Mouse (Mus musculus): ENCODE data around the gene Aox4. TPM values are rescaled to one million over a fixed set of nuclear protein-coding genes. Genes with fewer than 3 reads are reported as not detected.

The Aox4 gene
- polyA plus RNA-seq, 1 experiment = not detected

- Histone ChIP-seq H3K27ac (ENCODE audit: insufficient read depth, low read depth, low read length) (no peak overlapping the region), H3K4me3 (ENCODE audit: insufficient read depth, low read length) (no peak overlapping the region), H3K4me1 (ENCODE audit: control insufficient read depth, insufficient read depth, low read length) (no peaks in the 10 kb centered on the region)
- TF ChIP-seq POLR2A (IDR thresholded peaks at IDR 0.05; ENCODE audit: borderline replicate concordance, low read depth, low read length) (no peak), CTCF (IDR thresholded peaks at IDR 0.05; ENCODE audit: low read depth, low read length) (no peak)
Observed at GRCm38 (mm10) chr1:58238440-58238839, 28.2 kb downstream of the Aox4 start.

- Histone ChIP-seq H3K27ac (ENCODE audit: insufficient read depth, low read depth, low read length) (no peak overlapping the region), H3K4me3 (ENCODE audit: insufficient read depth, low read length) (no peak overlapping the region), H3K4me1 (ENCODE audit: control insufficient read depth, insufficient read depth, low read length) (no peaks in the 10 kb centered on the region)
- no peak for TF ChIP-seq CTCF (IDR thresholded peaks at IDR 0.05; ENCODE audit: low read depth, low read length)
- TF ChIP-seq POLR2A (IDR thresholded peaks at IDR 0.05; ENCODE audit: borderline replicate concordance, low read depth, low read length) = no peak
Observed at GRCm38 (mm10) chr1:58238961-58239360, 28.8 kb downstream of the Aox4 start.

- no peak for TF ChIP-seq CTCF (IDR thresholded peaks at IDR 0.05; ENCODE audit: low read depth, low read length)
- TF ChIP-seq POLR2A (IDR thresholded peaks at IDR 0.05; ENCODE audit: borderline replicate concordance, low read depth, low read length) = no peak
- no peak overlapping the region for H3K27ac ChIP-seq (ENCODE audit: insufficient read depth, low read depth, low read length)
- no peaks in the 10 kb centered on the region for H3K4me1 ChIP-seq (ENCODE audit: control insufficient read depth, insufficient read depth, low read length)
- H3K4me3 ChIP-seq (ENCODE audit: insufficient read depth, low read length) = no peak overlapping the region
Observed at GRCm38 (mm10) chr1:58240347-58240746, 30.1 kb downstream of the Aox4 start.

- no peaks in the 10 kb centered on the region for H3K4me1 ChIP-seq (ENCODE audit: control insufficient read depth, insufficient read depth, low read length)
- no peak overlapping the region for H3K4me3 ChIP-seq (ENCODE audit: insufficient read depth, low read length)
- TF ChIP-seq POLR2A (IDR thresholded peaks at IDR 0.05; ENCODE audit: borderline replicate concordance, low read depth, low read length) (no peak), CTCF (IDR thresholded peaks at IDR 0.05; ENCODE audit: low read depth, low read length) (no peak)
- H3K27ac ChIP-seq (ENCODE audit: insufficient read depth, low read depth, low read length) = no peak overlapping the region
Observed at GRCm38 (mm10) chr1:58244487-58244886, 34.3 kb downstream of the Aox4 start.

GRCm38 (mm10) chr1:58248518-58248917 lies 38.3 kb downstream of the Aox4 start:
- TF ChIP-seq POLR2A (IDR thresholded peaks at IDR 0.05; ENCODE audit: borderline replicate concordance, low read depth, low read length) (no peak), CTCF (IDR thresholded peaks at IDR 0.05; ENCODE audit: low read depth, low read length) (no peak)
- Histone ChIP-seq H3K4me3 (ENCODE audit: insufficient read depth, low read length) (no peak overlapping the region), H3K4me1 (ENCODE audit: control insufficient read depth, insufficient read depth, low read length) (no peaks in the 10 kb centered on the region), H3K27ac (ENCODE audit: insufficient read depth, low read depth, low read length) (no peak overlapping the region)

GRCm38 (mm10) chr1:58253466-58253865 lies 43.3 kb downstream of the Aox4 start:
- no peak overlapping the region for H3K4me3 ChIP-seq (ENCODE audit: insufficient read depth, low read length)
- TF ChIP-seq CTCF (IDR thresholded peaks at IDR 0.05; ENCODE audit: low read depth, low read length) (no peak), POLR2A (IDR thresholded peaks at IDR 0.05; ENCODE audit: borderline replicate concordance, low read depth, low read length) (no peak)
- H3K4me1 ChIP-seq (ENCODE audit: control insufficient read depth, insufficient read depth, low read length) = no peaks in the 10 kb centered on the region
- H3K27ac ChIP-seq (ENCODE audit: insufficient read depth, low read depth, low read length) = no peak overlapping the region

- Histone ChIP-seq H3K4me3 (ENCODE audit: insufficient read depth, low read length) (no peak overlapping the region), H3K4me1 (ENCODE audit: control insufficient read depth, insufficient read depth, low read length) (no peaks in the 10 kb centered on the region), H3K27ac (ENCODE audit: insufficient read depth, low read depth, low read length) (no peak overlapping the region)
- TF ChIP-seq POLR2A (IDR thresholded peaks at IDR 0.05; ENCODE audit: borderline replicate concordance, low read depth, low read length) = no peak
- TF ChIP-seq CTCF (IDR thresholded peaks at IDR 0.05; ENCODE audit: low read depth, low read length) = no peak
Observed at GRCm38 (mm10) chr1:58257195-58257991, 47.2 kb downstream of the Aox4 start.

GRCm38 (mm10) chr1:58260311-58260710 lies 50.1 kb downstream of the Aox4 start:
- H3K27ac ChIP-seq (ENCODE audit: insufficient read depth, low read depth, low read length) = no peak overlapping the region
- no peak overlapping the region for H3K4me3 ChIP-seq (ENCODE audit: insufficient read depth, low read length)
- TF ChIP-seq POLR2A (IDR thresholded peaks at IDR 0.05; ENCODE audit: borderline replicate concordance, low read depth, low read length) (no peak), CTCF (IDR thresholded peaks at IDR 0.05; ENCODE audit: low read depth, low read length) (no peak)
- no peaks in the 10 kb centered on the region for H3K4me1 ChIP-seq (ENCODE audit: control insufficient read depth, insufficient read depth, low read length)

- Histone ChIP-seq H3K4me1 (ENCODE audit: control insufficient read depth, insufficient read depth, low read length) (no peaks in the 10 kb centered on the region), H3K4me3 (ENCODE audit: insufficient read depth, low read length) (no peak overlapping the region), H3K27ac (ENCODE audit: insufficient read depth, low read depth, low read length) (no peak overlapping the region)
- TF ChIP-seq CTCF (IDR thresholded peaks at IDR 0.05; ENCODE audit: low read depth, low read length) (no peak), POLR2A (IDR thresholded peaks at IDR 0.05; ENCODE audit: borderline replicate concordance, low read depth, low read length) (no peak)
Observed at GRCm38 (mm10) chr1:58268231-58268630, 58.0 kb downstream of the Aox4 start.

GRCm38 (mm10) chr1:58270807-58271569 lies 60.8 kb downstream of the Aox4 start:
- H3K4me3 ChIP-seq (ENCODE audit: insufficient read depth, low read length) = no peak overlapping the region
- TF ChIP-seq POLR2A (IDR thresholded peaks at IDR 0.05; ENCODE audit: borderline replicate concordance, low read depth, low read length) (no peak), CTCF (IDR thresholded peaks at IDR 0.05; ENCODE audit: low read depth, low read length) (no peak)
- no peaks in the 10 kb centered on the region for H3K4me1 ChIP-seq (ENCODE audit: control insufficient read depth, insufficient read depth, low read length)
- no peak overlapping the region for H3K27ac ChIP-seq (ENCODE audit: insufficient read depth, low read depth, low read length)
